Mouse (Mus musculus) ovary, postnatal 10 days (tissue): ENCODE data around the gene Gnptab.
"Not testable (repeated sequence)": the region's sequence is repeated elsewhere in the genome, so short reads cannot be mapped to it uniquely, and the experiment has no call there.

Experiments
- DNase-seq: peaks from one replicate; pipeline ENCODE4 v3.0.0; 2022; ENCODE audit warnings: low spot score

Gene Gnptab

DNA sequence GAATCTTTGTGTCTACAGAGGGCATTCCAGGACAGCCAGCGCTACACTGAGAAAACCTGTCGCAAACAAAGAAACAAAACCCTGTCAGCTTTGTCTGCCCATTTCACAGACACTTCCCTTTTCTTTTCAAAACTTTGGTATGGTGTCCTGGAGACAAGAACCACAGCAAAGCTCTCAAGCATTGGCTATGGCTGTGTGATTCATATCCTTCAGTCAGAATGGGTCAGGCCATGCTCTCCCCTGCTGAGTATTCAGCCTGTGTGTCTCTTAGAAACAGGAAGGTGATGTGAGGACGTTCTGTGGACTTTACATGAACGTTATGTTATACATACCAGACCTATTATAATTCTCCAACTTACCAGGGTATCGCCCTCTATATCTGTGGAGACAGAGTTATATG, 38.8 kb downstream of the Gnptab start:
- DNase-seq = no peak

DNA sequence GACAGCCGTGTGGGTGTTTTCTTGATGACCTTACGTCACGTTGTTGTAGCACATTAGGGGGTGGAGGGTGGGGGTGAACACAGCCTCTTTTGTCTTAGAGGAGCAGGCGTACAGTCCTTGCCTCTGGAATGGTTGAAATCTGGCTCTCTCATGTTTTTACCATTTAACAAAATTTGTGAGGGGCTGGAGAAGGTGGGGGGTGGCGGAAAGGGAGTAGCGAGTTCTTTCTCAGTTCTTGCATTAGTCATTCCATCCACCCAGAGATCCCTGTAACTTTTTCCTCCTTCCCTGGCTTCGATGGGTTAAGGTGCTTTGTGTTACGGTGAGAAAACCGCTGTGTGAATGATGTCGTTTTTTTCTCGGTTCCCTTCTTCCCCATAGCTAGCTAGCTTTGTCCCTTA, 41.2 kb downstream of the Gnptab start:
- no peak for DNase-seq

DNA sequence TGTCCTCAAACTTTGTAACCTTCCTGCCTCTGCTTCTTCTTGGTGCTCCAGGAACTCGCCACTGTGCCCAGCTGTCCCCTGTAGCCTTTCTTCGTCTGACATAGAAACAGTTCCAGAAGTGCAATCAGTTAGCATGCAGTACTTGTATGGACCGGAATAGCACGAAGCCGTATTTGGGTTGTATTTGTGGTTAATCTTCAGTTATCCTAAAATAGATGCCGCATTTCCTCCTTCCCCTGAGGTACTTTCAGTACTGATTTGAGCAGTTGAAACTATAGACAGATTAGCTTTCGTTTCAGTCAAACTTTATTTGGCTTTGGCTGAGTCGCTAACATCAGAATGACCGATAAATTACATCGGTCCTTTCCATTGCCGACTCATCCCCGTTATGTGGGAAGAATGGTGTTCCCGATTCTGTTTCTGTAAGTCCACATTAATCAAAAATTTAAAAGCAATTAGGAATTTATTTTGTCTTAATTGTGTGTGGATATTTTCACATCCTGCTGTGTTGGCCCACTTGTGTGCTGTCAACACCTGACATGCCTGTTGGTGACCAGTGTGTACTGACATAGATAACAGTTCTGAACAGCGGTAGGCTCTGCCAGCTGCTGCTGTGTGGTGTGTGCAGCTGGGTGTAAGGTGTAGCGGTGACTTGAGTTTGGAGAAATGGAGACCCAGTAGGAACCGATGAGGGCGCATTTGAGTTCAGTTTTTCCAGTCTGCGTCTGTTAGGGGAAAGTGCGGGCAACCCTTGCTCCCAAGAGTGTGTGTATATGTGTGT, 41.9 kb downstream of the Gnptab start:
- no peak for DNase-seq

DNA sequence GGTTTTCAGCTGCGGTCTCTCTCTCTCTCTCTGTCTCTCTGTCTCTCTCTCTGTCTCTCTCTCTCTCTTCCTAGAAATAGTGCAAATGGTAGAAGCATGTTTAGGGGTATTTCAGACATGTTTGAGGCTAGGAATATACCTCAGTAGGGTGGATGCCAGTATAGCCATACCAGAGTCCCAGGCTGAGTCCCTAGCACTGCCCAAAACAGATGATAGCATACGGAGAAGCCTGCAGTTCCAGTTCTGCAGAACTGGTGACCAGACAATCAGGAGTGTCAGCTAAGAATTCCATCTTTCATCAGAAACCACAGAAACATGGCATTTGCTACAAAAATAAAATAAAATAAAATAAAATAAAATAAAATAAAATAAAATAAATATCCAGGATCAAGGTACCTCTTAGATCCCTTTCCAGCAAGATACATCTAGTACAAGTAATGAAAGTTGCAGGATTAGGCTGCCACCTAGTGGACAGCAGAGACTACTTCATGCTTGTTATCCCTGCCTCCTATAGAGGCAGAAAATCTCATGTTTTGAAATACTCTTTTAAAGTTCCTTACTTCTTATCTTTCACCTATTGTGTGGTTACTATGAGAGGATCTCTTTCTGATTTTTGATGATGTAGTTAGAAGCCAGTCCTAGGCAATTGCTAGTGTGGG, 47.4 kb downstream of the Gnptab start:
- no peak for DNase-seq

DNA sequence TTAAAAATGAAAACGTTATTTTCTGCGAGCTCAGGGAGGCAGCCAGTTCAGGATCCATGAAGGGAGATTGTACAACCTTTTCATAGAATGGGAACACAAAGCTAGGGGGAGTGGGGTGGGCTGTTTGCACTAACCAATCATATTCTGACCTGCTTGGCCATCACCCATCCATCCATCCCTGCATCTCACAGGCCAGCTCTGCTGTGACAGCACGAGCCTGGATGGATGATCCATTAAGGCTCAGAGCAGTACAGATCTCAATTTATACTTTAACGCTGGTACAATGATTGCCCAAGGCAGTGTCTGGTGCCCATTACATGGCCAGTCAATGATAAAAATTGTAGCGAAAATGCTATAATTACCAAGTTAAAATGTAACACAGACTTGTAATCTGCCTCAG, 48.0 kb downstream of the Gnptab start:
- no peak for DNase-seq

DNA sequence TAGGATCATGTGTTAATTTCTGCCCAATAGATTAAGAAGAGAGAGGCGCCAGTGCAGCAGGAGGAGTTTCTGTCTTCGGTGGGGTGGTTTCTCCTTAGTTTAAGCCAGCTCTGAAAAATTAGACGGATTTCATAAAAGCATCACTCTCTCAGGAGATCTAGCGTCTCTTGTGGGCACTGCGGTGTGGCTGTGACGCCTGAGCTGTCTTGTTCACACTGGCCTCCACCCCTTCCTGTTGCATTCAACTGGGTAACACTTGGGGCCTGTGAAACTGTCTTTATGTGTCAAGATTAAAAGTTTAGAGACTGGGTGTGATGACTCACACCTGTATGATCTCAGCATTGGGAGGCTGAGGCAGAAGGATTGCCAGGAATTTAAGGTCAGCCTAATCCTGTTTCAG, 49.1 kb downstream of the Gnptab start:
- DNase-seq = no peak

DNA sequence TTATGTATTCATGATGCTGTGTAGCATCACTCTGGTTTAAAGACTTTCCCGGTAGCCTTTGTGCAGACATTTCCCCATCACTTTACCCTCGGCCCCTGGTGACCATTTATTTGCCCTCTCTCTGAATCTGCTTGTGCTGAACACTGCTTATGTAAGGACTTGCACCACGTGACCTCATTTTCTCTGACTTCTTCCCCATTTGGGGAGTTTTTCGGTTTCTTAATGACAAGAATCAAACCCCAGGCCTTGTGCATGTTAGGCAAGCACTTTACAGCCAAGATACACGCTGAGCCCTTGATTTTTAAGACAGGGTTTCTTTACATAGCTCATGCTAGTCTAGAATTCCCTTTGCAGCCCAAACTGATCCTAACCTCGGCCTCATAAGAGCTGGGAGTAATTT, 62.3 kb downstream of the Gnptab start:
- no peak for DNase-seq

DNA sequence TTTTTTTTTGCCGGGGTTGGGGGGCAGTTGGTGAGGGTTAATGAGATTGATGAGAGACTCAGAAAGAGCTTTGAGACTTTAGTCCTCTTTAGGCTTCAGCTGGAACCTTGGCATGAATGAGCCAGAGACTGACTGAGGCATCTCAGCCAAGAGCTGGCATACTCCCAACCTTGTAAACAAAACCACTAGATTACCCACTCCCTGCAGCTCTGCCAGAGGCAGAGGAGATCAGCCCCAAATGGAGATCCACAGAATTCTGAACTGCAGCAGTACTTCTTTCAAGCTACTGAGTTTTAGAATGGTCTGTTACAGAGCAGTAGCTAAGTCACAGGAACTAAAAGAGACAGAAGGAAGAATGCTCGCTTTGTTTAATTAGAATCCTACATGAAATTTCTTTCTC, 72.3 kb downstream of the Gnptab start:
- DNase-seq = no peak

DNA sequence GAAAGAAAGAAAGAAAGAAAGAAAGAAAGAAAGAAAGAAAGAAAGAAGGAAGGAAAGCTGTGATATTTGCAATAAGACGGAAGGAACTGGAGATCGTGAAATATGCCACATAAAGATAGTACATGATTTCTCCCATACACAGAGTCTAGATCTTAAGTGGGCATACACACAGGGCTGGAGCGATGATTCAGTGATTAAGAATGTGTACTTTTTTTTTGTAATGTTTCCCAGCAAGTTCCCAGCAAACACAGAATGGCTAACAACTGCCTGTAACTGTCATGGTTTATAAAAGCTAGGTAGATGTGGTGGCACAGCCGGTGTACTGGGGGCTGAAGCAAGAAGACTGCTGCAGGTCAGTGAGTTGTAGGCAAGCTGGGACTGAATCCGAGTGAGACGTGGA, 73.1 kb downstream of the Gnptab start:
- no peak for DNase-seq

DNA sequence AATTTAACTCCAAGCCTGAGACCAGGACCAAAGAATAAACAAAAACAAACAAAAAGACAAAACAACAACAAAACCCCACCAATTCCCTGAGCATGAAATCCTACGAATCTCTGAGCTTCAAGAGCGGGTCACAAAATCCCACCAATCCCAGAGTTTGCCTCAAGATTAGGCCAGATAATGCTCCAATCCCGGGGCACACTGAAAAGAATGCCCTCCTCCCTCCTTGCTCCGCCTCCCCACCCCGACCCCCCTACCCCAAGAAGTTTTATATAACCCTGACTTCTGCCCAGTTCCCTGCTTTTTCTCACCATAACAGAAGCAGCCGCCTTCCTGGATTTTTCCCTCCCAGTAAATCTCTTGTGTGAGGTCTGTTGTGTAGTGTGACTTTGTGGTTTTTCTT, 78.9 kb downstream of the Gnptab start:
- DNase-seq = no peak

DNA sequence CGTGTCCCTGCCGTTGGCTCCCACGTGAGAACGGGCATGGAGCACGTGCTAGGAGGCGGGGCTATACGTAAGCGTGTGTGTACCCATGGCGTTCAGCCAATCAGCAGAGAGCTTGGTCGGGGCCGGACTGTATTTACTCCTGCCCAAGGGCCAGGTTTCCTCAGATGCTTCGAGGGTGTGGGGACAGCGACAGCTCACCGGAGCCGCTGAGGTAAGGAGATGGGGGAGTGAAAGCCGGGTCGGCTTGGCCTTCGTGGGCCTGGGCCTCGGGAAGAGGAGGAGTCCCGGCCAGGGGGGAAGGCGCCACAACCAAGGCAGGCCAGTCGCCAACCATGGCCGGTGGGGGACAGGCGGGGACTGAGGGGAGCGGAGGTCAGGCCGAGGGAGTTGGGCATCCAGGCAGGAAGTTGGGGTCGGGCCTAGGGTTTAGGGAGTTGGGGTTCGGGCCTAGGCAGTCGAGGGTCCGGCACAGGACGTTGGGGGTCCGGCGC, 80.6 kb downstream of the Gnptab start, which contains the start of gene Sycp3:
Sycp3 (plus strand) TSS at position 68 of the 491 bp plus-strand sequence.
- DNase-seq = no peak

DNA sequence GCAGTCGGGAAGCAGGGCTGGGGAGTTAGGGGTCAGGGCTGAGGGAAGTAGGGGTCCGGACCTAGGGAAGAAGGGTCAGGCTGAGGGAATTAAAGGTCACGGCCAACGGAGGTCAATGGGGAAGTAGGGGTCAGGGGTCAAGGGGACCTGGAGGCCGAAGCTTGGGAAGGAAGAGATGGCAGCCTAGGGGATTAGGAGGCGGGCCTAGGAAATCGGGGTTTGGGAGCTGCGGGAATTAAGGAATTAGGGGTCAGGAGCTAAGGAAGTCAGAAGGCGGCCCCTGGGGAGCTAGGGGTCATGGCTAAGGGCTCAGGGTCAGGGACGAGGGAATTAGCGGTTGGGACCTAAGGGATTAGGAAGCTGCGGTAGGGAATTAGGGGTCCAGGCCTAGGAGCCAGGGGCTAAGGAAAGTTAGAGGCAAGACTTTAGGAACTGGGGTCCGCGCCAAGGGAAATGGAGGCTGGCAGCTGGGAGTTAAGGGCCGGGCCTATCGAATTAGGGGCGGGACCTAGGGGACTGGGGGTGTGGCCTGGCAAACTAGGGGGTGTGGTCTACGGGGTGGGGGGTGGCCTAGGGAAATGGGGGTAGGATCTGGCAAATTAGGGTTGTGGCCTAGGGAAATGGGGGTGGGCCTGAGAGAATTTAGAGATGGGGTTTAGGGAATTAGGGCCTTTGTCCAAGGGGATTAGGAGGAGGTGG, 81.3 kb downstream of the Gnptab start:
- DNase-seq = no peak

DNA sequence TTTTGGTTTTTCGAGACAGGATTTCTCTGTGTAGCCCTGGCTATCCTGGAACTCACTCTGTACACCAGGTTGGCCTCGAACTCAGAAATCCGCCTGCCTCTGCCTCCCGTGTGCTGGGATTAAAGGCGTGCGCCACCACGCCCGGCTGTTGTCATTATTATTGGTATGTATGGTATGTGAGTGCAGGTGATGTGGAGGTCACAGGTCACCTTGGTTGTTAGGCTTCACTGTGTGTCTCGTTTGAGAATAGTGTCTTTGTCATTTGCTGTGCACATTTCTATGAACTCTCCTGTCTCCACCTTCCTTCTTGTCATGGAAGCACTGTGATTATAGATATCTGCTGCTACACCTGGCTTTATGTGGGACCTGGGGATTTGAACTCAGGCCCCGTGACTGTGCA, 103.9 kb downstream of the Gnptab start:
- DNase-seq = not testable (repeated sequence)

DNA sequence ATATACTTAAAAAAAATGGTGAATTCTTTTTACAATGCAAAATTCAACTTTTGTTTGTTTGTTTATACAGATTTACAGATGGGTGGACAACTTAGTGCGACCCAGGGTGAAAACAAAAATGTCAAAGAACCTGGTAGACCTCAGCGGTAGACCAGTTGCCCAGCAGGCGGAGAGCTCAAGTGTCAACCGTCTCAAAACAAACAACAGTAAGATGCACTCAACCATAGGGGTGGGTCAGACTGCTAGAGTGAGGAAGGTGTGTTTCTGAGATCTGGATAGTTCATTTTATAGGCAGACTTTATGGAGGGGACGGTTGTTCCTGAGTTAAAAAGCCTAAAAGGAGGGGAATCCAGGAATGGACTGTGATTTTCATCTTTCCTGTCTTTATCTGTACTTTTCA, 109.7 kb downstream of the Gnptab start:
- DNase-seq = no peak

DNA sequence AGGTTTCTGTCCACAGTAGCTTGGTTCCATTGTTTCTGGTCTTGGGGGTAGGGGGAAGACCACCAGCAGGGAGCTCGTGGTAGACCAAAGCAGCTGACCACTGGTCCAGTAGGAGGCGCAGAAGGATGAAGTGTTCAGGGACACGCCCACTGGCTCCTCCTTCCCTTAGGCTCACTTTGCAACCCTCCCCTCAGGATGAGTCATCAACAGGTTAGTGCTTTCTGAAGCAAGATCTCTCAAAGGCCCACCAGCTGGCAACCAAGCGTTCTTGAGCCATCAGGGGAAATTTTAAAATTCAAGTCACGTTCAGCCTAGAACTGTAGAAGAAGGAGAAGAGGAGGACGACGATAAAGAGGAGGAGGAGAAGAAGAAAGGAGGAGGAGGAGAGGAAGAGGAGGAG, 112.7 kb downstream of the Gnptab start:
- DNase-seq = no peak

DNA sequence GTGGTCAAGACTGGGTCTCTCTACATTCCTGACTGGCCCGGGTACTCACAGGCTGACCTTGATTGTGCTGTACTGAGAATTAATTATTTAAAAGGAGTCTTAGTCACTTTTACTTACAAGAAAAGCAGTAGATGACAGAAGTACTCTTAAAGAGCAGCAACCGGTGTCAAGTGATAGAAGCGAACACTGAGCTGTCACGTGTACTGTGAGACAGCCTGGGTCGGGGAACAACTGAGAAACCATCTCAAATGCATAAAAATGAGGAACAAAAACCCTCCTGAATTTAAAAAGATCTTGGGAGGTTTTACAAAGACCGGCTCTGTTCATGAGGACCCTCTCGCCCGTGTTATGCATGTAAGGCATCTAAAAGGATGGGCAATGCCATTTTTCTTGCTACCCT, 113.7 kb downstream of the Gnptab start:
- DNase-seq = no peak

DNA sequence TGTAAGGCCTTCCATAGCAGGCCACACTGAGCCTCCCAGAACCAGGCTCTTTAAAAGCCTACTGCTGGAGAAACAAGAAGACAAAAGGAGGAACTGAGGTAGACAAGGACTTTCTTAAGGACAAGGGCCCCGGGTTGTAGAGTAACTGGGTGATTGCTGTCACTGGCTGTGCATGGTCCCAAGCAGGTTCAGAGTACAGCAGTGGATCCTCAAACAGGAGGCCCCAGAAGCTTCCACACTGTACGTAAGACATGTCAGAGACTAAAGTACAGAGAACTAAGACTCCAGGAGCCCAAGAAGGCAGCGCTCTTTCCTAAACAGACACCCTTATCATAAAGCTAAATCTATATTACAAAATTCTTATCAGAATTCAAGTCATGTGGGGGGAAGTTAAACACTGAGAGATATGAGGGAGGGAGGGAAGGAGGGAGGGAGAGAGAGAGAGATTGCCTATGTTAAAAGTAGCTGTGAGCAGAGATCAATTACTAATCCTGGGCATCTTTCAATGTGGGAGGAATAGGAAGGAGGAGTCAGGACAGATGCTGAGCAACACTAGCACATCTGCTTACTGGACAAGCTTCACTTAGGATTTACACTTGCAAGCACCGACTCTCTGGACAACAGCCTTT, 116.1 kb downstream of the Gnptab start:
- no peak for DNase-seq
